Mouse (Mus musculus): ENCODE results near the gene Tgfb1i1. TPM values are rescaled to one million over a fixed set of nuclear protein-coding genes. Genes with fewer than 3 reads are reported as not detected.

Tgfb1i1 gene
- polyA plus RNA-seq, 1 experiment from 2014 or later: 23.0 TPM

DNA sequence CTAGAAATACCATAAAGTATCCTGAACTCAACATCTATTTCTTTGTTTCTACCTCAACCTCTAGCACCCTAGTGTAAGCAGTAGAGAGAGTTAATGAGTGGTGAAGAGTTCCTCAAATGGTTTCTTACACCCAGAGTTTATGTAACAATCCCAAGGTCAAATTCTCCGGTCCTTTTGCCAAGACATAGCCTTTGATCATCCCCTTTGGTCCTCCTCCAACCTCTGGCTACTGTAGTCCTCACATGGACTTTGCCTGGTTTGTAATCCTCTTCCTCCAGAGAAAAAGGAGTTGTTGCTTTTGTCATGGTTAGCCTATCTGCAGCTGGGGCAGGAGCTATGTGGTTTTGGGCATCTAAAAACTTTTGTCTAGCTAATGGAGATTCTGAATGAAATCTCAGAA lies 11.1 kb upstream of the Tgfb1i1 start:
- whole genome bisulfite sequencing: 87% methylated on average over 1 of the region's 1 CpGs
- H3K9ac ChIP-seq (replicated peaks): no peak overlapping the region
- H3K27me3 ChIP-seq: no peaks in the 10 kb centered on the region
- H3K4me1 ChIP-seq (replicated peaks): peaks cover 19% of the 10 kb centered on the region
- no peak overlapping the region for H3K27ac ChIP-seq
- H3K4me2 ChIP-seq (replicated peaks): no peak overlapping the region
- H3K9me3 ChIP-seq: no peaks in the 10 kb centered on the region
- H3K36me3 ChIP-seq: peaks cover 11% of the 10 kb centered on the region
- ATAC-seq: no peak
- H3K4me3 ChIP-seq (replicated peaks): no peak overlapping the region

GRCm38 (mm10) chr7:128236426-128236825 lies 10.2 kb upstream of the Tgfb1i1 start:
- H3K4me3 ChIP-seq (replicated peaks): no peak overlapping the region
- H3K4me2 ChIP-seq (replicated peaks): peak overlapping the region; percentile 90
- peak overlapping the region; percentile 76; the same call in 1 of the 2 replicates for H3K9ac ChIP-seq (replicated peaks)
- WGBS: 96% methylated on average over 13 of the region's 13 CpGs
- H3K4me1 ChIP-seq (replicated peaks): peaks cover 19% of the 10 kb centered on the region
- H3K9me3 ChIP-seq: no peaks in the 10 kb centered on the region
- H3K27me3 ChIP-seq: no peaks in the 10 kb centered on the region
- peaks cover 20% of the 10 kb centered on the region for H3K36me3 ChIP-seq
- no peak for ATAC-seq
- no peak overlapping the region for H3K27ac ChIP-seq

DNA sequence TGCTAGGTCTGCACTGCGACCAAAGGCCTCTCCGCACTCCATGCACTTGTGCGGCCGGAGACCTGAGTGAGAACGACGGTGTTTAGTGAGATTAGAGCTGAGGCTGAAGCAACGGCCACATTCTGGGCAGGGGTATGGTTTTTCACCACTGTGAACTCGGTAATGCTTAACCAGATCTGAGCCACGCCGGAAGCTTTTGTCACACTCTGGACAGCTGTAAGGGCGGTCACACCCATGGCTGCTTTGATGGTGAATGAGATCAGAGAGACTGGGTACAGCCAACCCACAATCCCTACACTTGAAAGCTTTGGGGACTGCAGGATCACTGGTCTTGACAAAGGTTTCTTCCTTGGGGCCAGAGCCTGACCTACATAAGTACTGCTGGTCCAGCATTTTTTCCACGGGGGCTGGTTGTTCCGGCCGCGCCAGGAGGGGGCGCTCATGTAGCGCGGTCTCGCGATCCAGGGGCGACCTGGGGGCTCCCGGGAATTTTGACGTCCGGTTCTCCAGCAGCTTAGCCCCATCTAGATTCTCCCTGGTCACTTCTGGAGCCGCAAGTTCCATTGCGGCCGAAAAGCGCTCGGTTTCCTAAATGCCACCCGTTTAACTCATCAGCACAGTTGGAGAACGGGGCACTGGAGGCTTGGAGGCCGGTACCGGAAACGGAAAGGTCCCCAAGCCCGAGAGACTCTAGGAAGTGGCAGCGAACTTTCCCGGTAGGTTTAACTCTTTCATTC lies 9.6 kb upstream of the Tgfb1i1 start, which contains the start of gene Armc5:
TSS of gene Armc5 (plus strand) at position 487 of the 737 bp plus-strand sequence.
- peaks cover 19% of the 10 kb centered on the region for H3K4me1 ChIP-seq (replicated peaks)
- peak within 1 kb of the TSS; percentile 76 for H3K9ac ChIP-seq (replicated peaks)
- H3K36me3 ChIP-seq: peaks cover 25% of the 10 kb centered on the region
- H3K27me3 ChIP-seq: no peaks in the 10 kb centered on the region
- peak within 1 kb of the TSS; percentile 69 for H3K4me3 ChIP-seq (replicated peaks)
- peak within 1 kb of the TSS; percentile 97 for H3K27ac ChIP-seq
- peak; percentile 3 for ATAC-seq
- WGBS: 26% methylated on average over 37 of the region's 37 CpGs
- peak within 1 kb of the TSS; percentile 90 for H3K4me2 ChIP-seq (replicated peaks)
- no peaks in the 10 kb centered on the region for H3K9me3 ChIP-seq

DNA sequence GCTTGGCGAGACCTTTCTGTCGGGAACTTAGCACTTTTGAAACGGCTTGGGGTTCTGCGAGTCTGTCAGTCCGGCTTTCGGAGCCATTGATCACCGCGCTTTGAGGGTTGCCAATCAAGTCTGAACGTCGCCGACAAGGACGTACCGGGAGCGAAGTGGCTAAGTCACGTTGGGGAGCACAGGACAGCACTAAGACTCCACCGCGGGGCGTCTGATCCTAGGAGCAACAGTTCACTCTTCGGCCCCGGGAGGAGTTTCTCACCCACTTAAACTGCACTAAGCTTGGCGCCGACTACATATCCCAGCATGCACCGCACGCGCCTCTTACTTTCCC lies 9.1 kb upstream of the Tgfb1i1 start:
- Histone ChIP-seq H3K27me3 (no peaks in the 10 kb centered on the region), H3K4me1 (replicated peaks) (peaks cover 19% of the 10 kb centered on the region), H3K4me2 (replicated peaks) (peak overlapping the region; percentile 90), H3K27ac (peak overlapping the region; percentile 97), H3K9ac (replicated peaks) (peak overlapping the region; percentile 76), H3K36me3 (peaks cover 30% of the 10 kb centered on the region), H3K4me3 (replicated peaks) (peak overlapping the region; percentile 69), H3K9me3 (no peaks in the 10 kb centered on the region)
- under 1% methylated on average over 25 of the region's 25 CpGs for WGBS
- ATAC-seq: peak; percentile 68

DNA sequence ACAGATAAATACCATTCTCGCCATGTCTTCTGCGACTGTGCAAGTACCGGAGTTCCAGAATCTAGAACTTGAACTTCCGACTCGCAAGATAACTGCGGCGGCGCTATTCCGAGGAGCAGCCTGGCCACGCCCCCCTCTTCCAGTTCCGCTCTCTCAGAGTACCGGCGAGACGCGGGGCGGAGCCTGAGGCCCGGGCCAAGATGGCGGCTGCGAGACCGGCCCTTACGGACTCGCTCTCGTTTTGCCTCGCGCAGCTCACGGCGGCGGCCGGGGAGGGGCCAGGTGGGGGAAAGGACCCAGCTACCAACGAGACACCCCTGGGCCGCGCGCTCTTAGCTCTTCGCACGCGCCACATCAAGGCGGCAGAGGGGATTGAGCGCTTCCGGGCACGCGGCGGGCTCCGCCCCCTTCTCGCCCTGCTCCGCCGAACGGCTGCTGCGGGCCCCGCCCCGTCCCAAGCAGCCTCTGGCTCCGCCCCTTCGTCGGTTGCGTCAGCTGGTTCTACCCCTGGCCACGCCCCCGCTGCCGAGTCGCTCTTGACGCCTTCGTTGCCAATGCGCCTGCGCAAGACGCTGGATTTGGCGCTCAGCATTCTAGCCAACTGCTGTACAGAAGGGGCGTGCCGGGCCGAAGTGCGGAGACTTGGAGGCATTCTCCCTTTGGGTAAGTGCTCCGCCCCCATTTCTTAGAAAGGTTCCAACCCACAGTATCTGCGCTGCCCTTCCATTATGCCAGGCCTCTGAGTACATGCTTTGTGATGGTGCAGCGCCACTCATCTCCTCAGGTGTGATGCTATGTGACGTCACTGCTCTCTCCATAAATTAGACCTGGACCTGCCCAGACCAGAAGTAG lies 8.5 kb upstream of the Tgfb1i1 start, which contains the start of gene 9130023H24Rik:
TSS of gene 9130023H24Rik (minus strand) at position 105 of the 852 bp plus-strand sequence.
- H3K4me2 ChIP-seq (replicated peaks): peak within 1 kb of the TSS; percentile 90
- H3K9me3 ChIP-seq: no peaks in the 10 kb centered on the region
- ATAC-seq: peak; percentile 91
- under 1% methylated on average over 72 of the region's 72 CpGs for WGBS
- H3K27me3 ChIP-seq: no peaks in the 10 kb centered on the region
- H3K36me3 ChIP-seq: peaks cover 36% of the 10 kb centered on the region
- peak within 1 kb of the TSS; percentile 97 for H3K27ac ChIP-seq
- H3K9ac ChIP-seq (replicated peaks): peak within 1 kb of the TSS; percentile 76
- H3K4me1 ChIP-seq (replicated peaks): peaks cover 19% of the 10 kb centered on the region
- H3K4me3 ChIP-seq (replicated peaks): peak within 1 kb of the TSS; percentile 69

- H3K9ac ChIP-seq (replicated peaks): no peak overlapping the region
- peak overlapping the region; percentile 69 for H3K4me3 ChIP-seq (replicated peaks)
- H3K9me3 ChIP-seq: no peaks in the 10 kb centered on the region
- H3K4me1 ChIP-seq (replicated peaks): peaks cover 19% of the 10 kb centered on the region
- 0 out of 2 replicates have a peak, but pooled peaks cover under 1% of the 10 kb centered on the region for H3K27me3 ChIP-seq
- peaks cover 40% of the 10 kb centered on the region for H3K36me3 ChIP-seq
- H3K27ac ChIP-seq: no peak overlapping the region; the same call in 1 of the 2 replicates
- peak overlapping the region; percentile 90 for H3K4me2 ChIP-seq (replicated peaks)
- 25% methylated on average over 4 of the region's 4 CpGs for WGBS
- no peak for ATAC-seq
Observed at GRCm38 (mm10) chr7:128238991-128239390, 7.6 kb upstream of the Tgfb1i1 start.

GRCm38 (mm10) chr7:128240131-128240784 lies 6.4 kb upstream of the Tgfb1i1 start:
- Histone ChIP-seq H3K4me1 (replicated peaks) (peaks cover 19% of the 10 kb centered on the region), H3K4me3 (replicated peaks) (no peak overlapping the region), H3K9ac (replicated peaks) (peak overlapping the region; percentile 3; the same call in 1 of the 2 replicates), H3K36me3 (peaks cover 50% of the 10 kb centered on the region), H3K27me3 (peaks cover 8% of the 10 kb centered on the region; the same call in 1 of the 2 replicates), H3K4me2 (replicated peaks) (no peak overlapping the region), H3K9me3 (no peaks in the 10 kb centered on the region), H3K27ac (no peak overlapping the region)
- no peak for ATAC-seq
- WGBS: 95% methylated on average over 27 of the region's 27 CpGs

- Histone ChIP-seq H3K4me1 (replicated peaks) (peaks cover 26% of the 10 kb centered on the region), H3K4me3 (replicated peaks) (no peak overlapping the region), H3K4me2 (replicated peaks) (no peak overlapping the region), H3K27me3 (peaks cover 10% of the 10 kb centered on the region; the same call in 1 of the 2 replicates), H3K9me3 (no peaks in the 10 kb centered on the region), H3K36me3 (peaks cover 47% of the 10 kb centered on the region), H3K27ac (no peak overlapping the region), H3K9ac (replicated peaks) (no peak overlapping the region)
- no peak for ATAC-seq
- 93% methylated on average over 16 of the region's 16 CpGs for WGBS
Observed at GRCm38 (mm10) chr7:128242331-128242730, 4.3 kb upstream of the Tgfb1i1 start.

DNA sequence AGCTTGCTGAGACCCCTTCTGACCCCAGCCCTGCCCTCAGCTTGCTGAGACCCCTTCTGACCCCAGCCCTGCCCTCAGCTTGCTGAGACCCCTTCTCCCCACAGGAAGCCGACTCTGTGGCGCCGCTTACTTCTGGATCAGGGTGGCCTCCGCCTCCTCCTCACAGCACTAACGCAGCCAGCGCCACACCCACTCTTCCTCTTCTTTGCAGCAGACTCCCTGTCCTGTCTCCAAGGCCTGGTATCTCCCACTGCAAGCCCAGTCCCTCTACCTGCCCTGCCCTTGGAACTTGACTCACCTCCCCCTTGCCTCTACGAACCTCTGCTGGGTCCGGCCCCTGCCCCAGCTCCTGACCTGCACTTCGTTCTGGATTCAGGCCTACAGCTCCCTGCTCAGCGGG lies 2.7 kb upstream of the Tgfb1i1 start:
- Histone ChIP-seq H3K27ac (no peak overlapping the region), H3K4me1 (replicated peaks) (peaks cover 25% of the 10 kb centered on the region), H3K9ac (replicated peaks) (0 out of 2 replicates have a peak overlapping the region, but pooled peaks have one; percentile 23), H3K27me3 (peaks cover 19% of the 10 kb centered on the region; the same call in 1 of the 2 replicates), H3K4me2 (replicated peaks) (no peak overlapping the region), H3K36me3 (peaks cover 47% of the 10 kb centered on the region), H3K4me3 (replicated peaks) (no peak overlapping the region), H3K9me3 (no peaks in the 10 kb centered on the region)
- ATAC-seq: no peak
- WGBS: 52% methylated on average over 10 of the region's 10 CpGs

GRCm38 (mm10) chr7:128244410-128245025 lies 2.1 kb upstream of the Tgfb1i1 start:
- Histone ChIP-seq H3K36me3 (peaks cover 47% of the 10 kb centered on the region), H3K27ac (no peak overlapping the region), H3K4me1 (replicated peaks) (peaks cover 19% of the 10 kb centered on the region), H3K9me3 (no peaks in the 10 kb centered on the region), H3K27me3 (peaks cover 22% of the 10 kb centered on the region; the same call in 1 of the 2 replicates), H3K9ac (replicated peaks) (peak overlapping the region; percentile 23; the same call in 1 of the 2 replicates), H3K4me2 (replicated peaks) (no peak overlapping the region), H3K4me3 (replicated peaks) (no peak overlapping the region)
- ATAC-seq: no peak
- WGBS: 75% methylated on average over 18 of the region's 18 CpGs

DNA sequence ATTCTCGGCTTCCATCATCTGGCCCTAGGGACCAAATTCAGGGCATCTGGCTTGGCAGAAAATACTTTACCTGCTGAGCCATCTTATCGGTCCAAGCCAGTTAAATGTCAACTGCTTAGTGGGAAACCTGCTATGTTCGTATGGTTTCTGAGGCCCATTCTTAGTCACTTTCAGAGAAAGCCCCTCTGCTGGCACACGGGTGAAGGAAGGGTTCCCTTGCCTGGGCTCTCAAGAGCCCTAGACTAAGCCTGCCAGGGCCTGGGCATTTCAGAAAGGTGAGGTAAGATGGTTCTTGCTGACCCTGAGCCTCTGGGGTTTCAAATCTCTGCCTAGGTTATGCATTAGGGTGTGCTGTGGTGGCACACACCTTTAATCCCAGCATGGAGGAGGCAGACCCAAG lies 1.1 kb upstream of the Tgfb1i1 start:
- Histone ChIP-seq H3K27me3 (peaks cover 28% of the 10 kb centered on the region), H3K9ac (replicated peaks) (peak overlapping the region; percentile 42; the same call in 1 of the 2 replicates), H3K4me3 (replicated peaks) (no peak overlapping the region), H3K4me1 (replicated peaks) (peaks cover 16% of the 10 kb centered on the region), H3K9me3 (no peaks in the 10 kb centered on the region), H3K36me3 (peaks cover 39% of the 10 kb centered on the region), H3K4me2 (replicated peaks) (no peak overlapping the region), H3K27ac (no peak overlapping the region)
- ATAC-seq: no peak
- 85% methylated on average over 4 of the region's 4 CpGs for WGBS
